Mouse (Mus musculus): ENCODE data around the gene Zscan4e. TPM values are rescaled to one million over a fixed set of nuclear protein-coding genes. Genes with fewer than 3 reads are reported as not detected.
"Not testable (repeated sequence)": the region's sequence is repeated elsewhere in the genome, so short reads cannot be mapped to it uniquely, and the experiment has no call there.

Gene Zscan4e
- total RNA-seq (2021) = not detected
- long read RNA-seq, experiment 1 = 0 reads
- long read RNA-seq, experiment 2 = 0 reads

DNA sequence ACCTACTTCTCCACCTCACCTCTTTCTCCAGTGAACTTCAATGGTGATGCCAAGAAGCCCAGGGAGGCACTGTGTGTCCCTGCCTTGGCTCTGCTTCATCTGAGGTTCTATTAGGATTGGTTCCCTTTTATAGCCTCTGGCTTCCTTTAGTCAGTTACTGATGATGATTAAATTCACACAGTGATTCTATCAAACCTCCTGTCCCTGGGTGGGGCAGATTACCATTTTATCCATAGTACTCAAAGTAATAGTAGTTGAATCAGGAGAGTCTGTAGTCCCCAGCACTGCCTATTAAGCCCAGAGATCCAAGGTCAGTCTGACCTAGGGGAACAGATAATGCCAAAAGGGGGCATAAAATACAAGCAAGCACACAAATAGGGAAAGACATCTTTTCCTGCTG, at the start of gene Zscan4e:
Gene Zscan4e, minus strand, starts transcription at position 101 of the 400 bp plus-strand sequence.
- DNase-seq; intact Hi-C loops (cut with DNase I): not testable (repeated sequence)

Small RNAs within 50 kb of the gene (microRNA-seq; reads per million reads assigned to microRNA genes)
- 0 reads per million in 2 experiments for gene Gm23087
- gene Gm26248 = 0 reads per million in 2 experiments

Other genes with a start within 250 kb of the Zscan4e start
- not detected for gene Zscan4-ps1, start 241.0 kb downstream of the Zscan4e start, total RNA-seq (2021)
- gene Zscan4d, start 144.5 kb downstream of the Zscan4e start, total RNA-seq (2021) = not detected
- not detected for gene Zscan4f, start 87.2 kb upstream of the Zscan4e start, total RNA-seq (2021)
- not detected for gene Zscan4-ps2, start 203.6 kb upstream of the Zscan4e start, total RNA-seq (2021)

All from heart, postnatal 14 days (tissue).